Mouse (Mus musculus) intestine, postnatal 0 days (tissue): ENCODE measurements around the gene Tmem45a. TPM values are rescaled to one million over a fixed set of nuclear protein-coding genes. Genes with fewer than 3 reads are reported as not detected.

Source experiments
- ATAC-seq: fragments of 200-750 bp; cut with Nextera tagmentation; 2 replicates; pipeline ENCODE4 v1.8.0; 2017; ENCODE audit warnings: mild to moderate bottlenecking, moderate TSS enrichment, moderate library complexity
- H3K27ac ChIP-seq: fragments of 300-500 bp; sonication (generic); 2 replicates; pipeline ENCODE4 v1.5.1; 2014; ENCODE audit warnings: mild to moderate bottlenecking, low read depth, low read length, moderate library complexity
- H3K27me3 ChIP-seq: fragments of 300-500 bp; sonication (generic); replicated peaks from 2 replicates; pipeline ENCODE4 v1.6.1; 2014; ENCODE audit warnings: low read length, mixed read lengths; ENCODE audit not compliant: control insufficient read depth, insufficient read depth
- H3K36me3 ChIP-seq: fragments of 300-500 bp; sonication (generic); 2 replicates; pipeline ENCODE4 v1.6.1; 2014; ENCODE audit warnings: mild to moderate bottlenecking, moderate library complexity; ENCODE audit not compliant: control insufficient read depth, insufficient read depth
- H3K4me1 ChIP-seq: fragments of 300-500 bp; sonication (generic); replicated peaks from 2 replicates; pipeline ENCODE4 v1.6.1; 2014; ENCODE audit warnings: antibody characterized with exemption, low read length, mixed read lengths; ENCODE audit not compliant: control insufficient read depth, insufficient read depth
- H3K4me2 ChIP-seq: fragments of 300-500 bp; sonication (generic); replicated peaks from 2 replicates; pipeline ENCODE4 v1.6.1; 2014; ENCODE audit warnings: low read depth, mild to moderate bottlenecking, moderate library complexity
- H3K4me3 ChIP-seq: fragments of 300-500 bp; sonication (generic); 2 replicates; pipeline ENCODE4 v1.5.1; 2014; ENCODE audit warnings: low read depth, low read length
- H3K9ac ChIP-seq: fragments of 300-500 bp; sonication (generic); 2 replicates; pipeline ENCODE4 v1.6.1; 2014; ENCODE audit warnings: mild to moderate bottlenecking, low read depth, low read length
- H3K9me3 ChIP-seq: fragments of 300-500 bp; sonication (generic); 2 replicates; pipeline ENCODE4 v1.6.1; 2016; ENCODE audit warnings: mixed run types; ENCODE audit not compliant: control insufficient read depth
- CTCF ChIP-seq: sonication (generic); IDR thresholded peaks from 2 replicates; pipeline ENCODE4 v1.5.1; 2016; ENCODE audit warnings: low read depth, mild to moderate bottlenecking, control low read depth, antibody characterized with exemption, moderate library complexity
- WGBS: fragments of 180-500 bp; shearing (Covaris S2); extraction: QIAGEN DNeasy Blood & Tissue Kit; methylation state at CpG from one replicate; pipeline ENCODE4 v1.1.7; 2014; 5-methylcytosine and 5-hydroxymethylcytosine counted together
- polyA plus RNA-seq: library from polyadenylated mRNA; unstranded; fragments of >200 nt; fragmentation: Nextera tagmentation; extraction: Ambion mirVana; gene quantifications from 2 replicates; pipeline ENCODE4 v1.2.1, GENCODE M21; 2015

Gene Tmem45a
- polyA plus RNA-seq, 1 experiment from 2014 or later = 6.1 TPM

DNA sequence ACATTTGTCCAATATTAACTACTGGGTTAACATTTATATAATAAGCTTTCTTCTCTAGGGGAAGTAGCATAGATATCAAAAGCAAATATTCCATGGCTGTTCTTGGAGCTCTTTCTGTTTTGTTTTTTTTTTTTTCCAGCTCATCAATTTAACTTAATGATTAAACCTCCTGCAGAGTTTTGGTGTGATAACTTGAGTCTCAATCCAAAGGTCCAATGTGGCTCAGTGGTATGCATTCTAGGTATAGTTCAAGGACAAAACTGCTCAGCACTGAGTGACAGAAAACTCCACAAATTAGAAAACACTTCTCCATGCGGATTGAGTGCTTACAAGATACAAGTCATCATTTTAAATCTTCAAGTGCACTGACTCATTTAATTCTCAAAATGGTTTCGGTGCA, 100.0 kb downstream of the Tmem45a start:
- no peaks in the 10 kb centered on the region for H3K27me3 ChIP-seq
- H3K27ac ChIP-seq = no peak overlapping the region
- H3K36me3 ChIP-seq = no peaks in the 10 kb centered on the region
- no peak overlapping the region for H3K9ac ChIP-seq
- H3K9me3 ChIP-seq = no peaks in the 10 kb centered on the region
- 66% methylated on average over 2 of the region's 2 CpGs for WGBS
- no peak for TF ChIP-seq CTCF
- H3K4me2 ChIP-seq = no peak overlapping the region
- peak; percentile 60; the same call in 1 of the 2 replicates for ATAC-seq
- no peak overlapping the region for H3K4me3 ChIP-seq
- H3K4me1 ChIP-seq = no peaks in the 10 kb centered on the region; the same call in 1 of the 2 replicates

DNA sequence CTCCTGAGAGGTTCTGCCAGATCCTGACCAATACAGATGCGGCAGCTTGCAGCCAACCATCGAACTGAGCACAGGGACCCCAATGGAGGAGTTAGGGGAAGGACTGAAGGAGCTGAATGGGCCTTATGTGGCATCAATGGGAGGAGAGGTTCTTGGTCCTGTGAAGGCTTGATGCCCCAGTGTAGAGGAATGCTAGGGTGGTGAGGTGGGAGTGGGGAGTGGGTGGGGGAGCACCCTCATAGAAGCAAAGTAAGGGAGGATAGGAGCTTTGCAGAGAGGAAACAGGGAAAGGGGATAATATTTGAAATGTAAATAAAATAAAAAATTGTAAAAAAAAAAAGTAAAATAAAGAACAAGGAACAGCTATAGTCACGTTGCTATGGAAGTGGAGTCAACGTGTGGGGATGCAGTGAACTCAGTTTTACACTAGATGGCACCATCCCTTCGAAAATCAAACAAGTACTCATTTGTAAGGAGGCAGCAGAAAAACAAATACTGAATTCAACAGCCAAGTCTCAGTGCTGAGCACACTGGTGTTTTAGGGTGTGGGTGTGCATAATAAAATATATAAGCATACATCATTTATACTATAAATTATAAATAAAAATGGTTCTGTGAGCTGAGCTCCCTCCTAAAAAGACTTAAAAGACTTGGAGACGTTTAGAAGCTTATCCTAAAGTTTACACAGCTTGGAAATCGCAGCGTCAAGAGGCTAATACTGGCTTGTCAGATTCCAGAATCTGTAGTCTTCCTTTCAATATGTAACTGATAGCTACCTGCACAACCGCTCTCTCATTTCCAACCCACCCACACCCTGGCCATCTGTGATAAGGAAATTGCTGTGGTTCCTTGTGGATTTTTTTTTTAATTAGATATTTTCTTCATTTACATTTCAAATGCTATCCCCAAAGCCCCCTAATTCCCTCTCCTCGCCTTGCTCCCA, 114.5 kb downstream of the Tmem45a start:
- peak; percentile 83 for TF ChIP-seq CTCF
- H3K4me3 ChIP-seq = no peak overlapping the region
- H3K4me1 ChIP-seq = no peaks in the 10 kb centered on the region
- H3K27me3 ChIP-seq = no peaks in the 10 kb centered on the region
- 0 out of 2 replicates have a peak, but pooled peaks have one; percentile 51 for ATAC-seq
- no peak overlapping the region for H3K27ac ChIP-seq
- peaks cover 6% of the 10 kb centered on the region; the same call in 1 of the 2 replicates for H3K36me3 ChIP-seq
- no peaks in the 10 kb centered on the region for H3K9me3 ChIP-seq
- H3K4me2 ChIP-seq = no peak overlapping the region
- 41% methylated on average over 10 of the region's 10 CpGs for WGBS
- no peak overlapping the region for H3K9ac ChIP-seq

Other genes starting within 250 kb of the Tmem45a start
- 489 and 509 TPM in 2 replicates for gene Tfg, start 168.7 kb downstream of the Tmem45a start, polyA plus RNA-seq
- 18.4 and 21.0 TPM in 2 replicates for gene Adgrg7, start 90.3 kb downstream of the Tmem45a start, polyA plus RNA-seq
- not detected in 2 replicates for gene Lnp1, start 41.9 kb upstream of the Tmem45a start, polyA plus RNA-seq
- gene Tmem45a2, start 185.2 kb upstream of the Tmem45a start, polyA plus RNA-seq = 0.18 and 0.30 TPM in 2 replicates
- gene Tomm70a, start 235.5 kb upstream of the Tmem45a start, polyA plus RNA-seq = 33.1 and 33.3 TPM in 2 replicates